ENCODE assay signal across 14 mouse cellular contexts in genomic region chr3:107776295-107776694, GRCm38 (mm10). TPM values are rescaled to one million over a fixed set of nuclear protein-coding genes. Genes with fewer than 3 reads are reported as not detected.
DNase-seq lines count a peak whose midpoint lies in the region; ATAC-seq lines count a peak whose summit lies in the region.
"Had no signal": no experiment of that assay in that cellular context is flagged by ENCODE, and none has a peak within 500 bp of the region (broad histone marks: within the 10 kb centered on the region; RNA-seq: fewer than 3 reads in every experiment).

No protein-coding gene starts in this region.

- no peaks in the 10 kb centered on the region for H3K9me3 ChIP-seq in heart, embryonic 11.5 days (replicated peaks; ENCODE audit: control insufficient read depth, low read length)
- no peaks in the 10 kb centered on the region for H3K9me3 ChIP-seq in lung, embryonic 16.5 days (ENCODE audit: control insufficient read depth, low read length)
- no peaks in the 10 kb centered on the region for H3K9me3 ChIP-seq in forebrain, embryonic 15.5 days
- H3K9me3 ChIP-seq: embryonic facial prominence, embryonic 13.5 days; neural tube, embryonic 12.5 days had no signal

- peaks cover 3% of the 10 kb centered on the region; the same call in 1 of the 2 replicates for H3K27me3 ChIP-seq in heart, embryonic 11.5 days (ENCODE audit: control insufficient read depth, insufficient read depth, low read length)
- H3K27me3 ChIP-seq in lung, embryonic 16.5 days (ENCODE audit: control insufficient read depth, insufficient read depth, low read depth, low read length): peaks cover 3% of the 10 kb centered on the region; the same call in 1 of the 2 replicates
- H3K27me3 ChIP-seq in forebrain, embryonic 15.5 days: no peaks in the 10 kb centered on the region
- H3K27me3 ChIP-seq: embryonic facial prominence, embryonic 13.5 days; neural tube, embryonic 12.5 days had no signal

- DNase-seq in heart, postnatal 36 days: no peak
- DNase-seq in lung, postnatal 25 days (ENCODE audit: low spot score): no peak
- DNase-seq in Muller cell, postnatal 12 days (ENCODE audit: inconsistent ontology term): peak; percentile 68
- DNase-seq in skeletal muscle tissue, adult 2 months (ENCODE audit: low read depth, low spot score): peak; percentile 53
- no peak for DNase-seq in B cell, adult 2 months
- DNase-seq: adrenal gland, postnatal 25 days; cerebellum, adult 11-12 months; kidney, postnatal 10 days; right cerebral cortex, postnatal 25 days had no signal

- no peaks in the 10 kb centered on the region for H3K36me3 ChIP-seq in heart, embryonic 11.5 days (ENCODE audit: control insufficient read depth, insufficient read depth, low read length)
- H3K36me3 ChIP-seq in lung, embryonic 16.5 days (ENCODE audit: control insufficient read depth, insufficient read depth, low read length): no peaks in the 10 kb centered on the region
- no peaks in the 10 kb centered on the region for H3K36me3 ChIP-seq in forebrain, embryonic 15.5 days
- H3K36me3 ChIP-seq: embryonic facial prominence, embryonic 13.5 days; neural tube, embryonic 12.5 days had no signal

- intact Hi-C loops in heart, postnatal 36 days (cut with DNase I): no loop called here

- H3K4me2 ChIP-seq in heart, embryonic 11.5 days: no peak overlapping the region
- H3K4me2 ChIP-seq in lung, embryonic 16.5 days (ENCODE audit: low read depth, low read length): no peak overlapping the region
- H3K4me2 ChIP-seq in forebrain, embryonic 15.5 days (replicated peaks): no peak overlapping the region
- H3K4me2 ChIP-seq: embryonic facial prominence, embryonic 13.5 days; neural tube, embryonic 12.5 days had no signal

- H3K27ac ChIP-seq in heart, embryonic 11.5 days (ENCODE audit: low read depth, low read length): 0 out of 2 replicates have a peak overlapping the region, but pooled peaks have one; percentile 29
- H3K27ac ChIP-seq in lung, embryonic 16.5 days (ENCODE audit: low read length): no peak overlapping the region
- H3K27ac ChIP-seq in forebrain, embryonic 15.5 days (replicated peaks): no peak overlapping the region
- H3K27ac ChIP-seq: embryonic facial prominence, embryonic 13.5 days; neural tube, embryonic 12.5 days had no signal

- H3K4me1 ChIP-seq in heart, embryonic 11.5 days (ENCODE audit: control insufficient read depth, insufficient read depth, low read length): peaks cover 13% of the 10 kb centered on the region
- peaks cover 9% of the 10 kb centered on the region for H3K4me1 ChIP-seq in lung, embryonic 16.5 days (replicated peaks; ENCODE audit: control insufficient read depth, insufficient read depth, low read length)
- H3K4me1 ChIP-seq in forebrain, embryonic 15.5 days: no peaks in the 10 kb centered on the region

- no peak overlapping the region for H3K4me3 ChIP-seq in heart, embryonic 11.5 days (ENCODE audit: low read depth, low read length)
- H3K4me3 ChIP-seq in lung, embryonic 16.5 days (ENCODE audit: low read length): no peak overlapping the region
- no peak overlapping the region for H3K4me3 ChIP-seq in forebrain, embryonic 15.5 days
- H3K4me3 ChIP-seq: embryonic facial prominence, embryonic 13.5 days; neural tube, embryonic 12.5 days had no signal

- WGBS in heart, embryonic 11.5 days (ENCODE audit: insufficient replicate concordance): 19% methylated on average over 3 of the region's 3 CpGs
- 28% methylated on average over 3 of the region's 3 CpGs for WGBS in lung, embryonic 16.5 days
- 49% methylated on average over 3 of the region's 3 CpGs for WGBS in forebrain, embryonic 15.5 days

- ATAC-seq in heart, embryonic 11.5 days (replicated peaks; ENCODE audit: insufficient number of reproducible peaks, low FRiP score, low TSS enrichment): no peak; the same call in 1 of the 2 replicates
- ATAC-seq in lung, embryonic 16.5 days (ENCODE audit: low read depth): 0 out of 2 replicates have a peak, but pooled peaks have one; percentile 12
- no peak for ATAC-seq in forebrain, embryonic 15.5 days (replicated peaks)

- no peak overlapping the region for H3K9ac ChIP-seq in heart, embryonic 11.5 days (ENCODE audit: low read depth, low read length)
- H3K9ac ChIP-seq in lung, embryonic 16.5 days (ENCODE audit: low read length): no peak overlapping the region
- H3K9ac ChIP-seq in forebrain, embryonic 15.5 days (replicated peaks): no peak overlapping the region
- H3K9ac ChIP-seq: embryonic facial prominence, embryonic 13.5 days; neural tube, embryonic 12.5 days had no signal

RNA-seq across cellular contexts. Expression of gene Csf1, which starts 16.0 kb away (rescaled TPM):
- 10.7 and 11.0 TPM in 2 replicates for polyA plus RNA-seq in heart, embryonic 11.5 days (2014; fragmentation: Nextera tagmentation; extraction: Ambion mirVana)
- 10 to 100 TPM; 34.4 to 49.5 TPM for total RNA-seq in heart, postnatal 36 days (2021)
- polyA plus RNA-seq in lung, embryonic 16.5 days (2015; fragmentation: Nextera tagmentation; extraction: Ambion mirVana): 9.6 and 9.8 TPM in 2 replicates
- polyA plus RNA-seq in forebrain, embryonic 15.5 days (2015; fragmentation: Nextera tagmentation; extraction: Ambion mirVana): 6.5 and 7.9 TPM in 2 replicates

Comparison
In these comparisons a context has a peak if more than half of its experiments do, and no peak if none do; other contexts are left out.
1. DNase-seq: peak in Muller cell, postnatal 12 days (single experiment) and skeletal muscle tissue, adult 2 months (single experiment); none in heart, postnatal 36 days (0 of 2), lung, postnatal 25 days (single experiment) and B cell, adult 2 months (0 of 2).